Mouse (Mus musculus) lung, embryonic 15.5 days (tissue): ENCODE data around the gene Hoxc11. TPM values are rescaled to one million over a fixed set of nuclear protein-coding genes. Genes with fewer than 3 reads are reported as not detected.

Source experiments
- ATAC-seq: fragments of 200-750 bp; cut with Nextera tagmentation; 2 replicates; pipeline ENCODE4 v1.8.0; 2017; ENCODE audit warnings: moderate number of reproducible peaks, borderline replicate concordance; ENCODE audit not compliant: low FRiP score, low TSS enrichment; ENCODE audit errors: extremely low read depth
- H3K27ac ChIP-seq: fragments of 300-500 bp; sonication (generic); 2 replicates; pipeline ENCODE4 v1.5.1; 2015; ENCODE audit warnings: moderate library complexity, mild to moderate bottlenecking, inconsistent platforms
- H3K27me3 ChIP-seq: fragments of 300-500 bp; sonication (generic); 2 replicates; pipeline ENCODE4 v1.6.1; 2015; ENCODE audit warnings: inconsistent platforms
- H3K36me3 ChIP-seq: fragments of 300-500 bp; sonication (generic); 2 replicates; pipeline ENCODE4 v1.6.1; 2015; ENCODE audit warnings: inconsistent platforms
- H3K4me1 ChIP-seq: fragments of 300-500 bp; sonication (generic); 2 replicates; pipeline ENCODE4 v1.6.1; 2015; ENCODE audit warnings: inconsistent platforms
- H3K4me2 ChIP-seq: fragments of 300-500 bp; sonication (generic); 2 replicates; pipeline ENCODE4 v1.6.1; 2015; ENCODE audit warnings: inconsistent platforms, mild to moderate bottlenecking, moderate library complexity
- H3K4me3 ChIP-seq: fragments of 300-500 bp; sonication (generic); 2 replicates; pipeline ENCODE4 v1.5.1; 2015; ENCODE audit warnings: mild to moderate bottlenecking, inconsistent platforms
- H3K9ac ChIP-seq: fragments of 300-500 bp; sonication (generic); 2 replicates; pipeline ENCODE4 v1.6.1; 2015; ENCODE audit warnings: inconsistent platforms
- H3K9me3 ChIP-seq: fragments of 300-500 bp; sonication (generic); 2 replicates; pipeline ENCODE4 v1.6.1; 2016; ENCODE audit warnings: inconsistent platforms
- WGBS: fragments of 180-500 bp; shearing (Covaris S2); methylation state at CpG from one replicate; pipeline ENCODE4 v1.1.7; 2015; 5-methylcytosine and 5-hydroxymethylcytosine counted together
- polyA plus RNA-seq: library from polyadenylated mRNA; unstranded; fragments of >200 nt; fragmentation: Nextera tagmentation; extraction: Ambion mirVana; gene quantifications from 2 replicates; pipeline ENCODE4 v1.2.1, GENCODE M21; 2015

Gene Hoxc11
- polyA plus RNA-seq, 1 experiment from 2014 or later: not detected

DNA sequence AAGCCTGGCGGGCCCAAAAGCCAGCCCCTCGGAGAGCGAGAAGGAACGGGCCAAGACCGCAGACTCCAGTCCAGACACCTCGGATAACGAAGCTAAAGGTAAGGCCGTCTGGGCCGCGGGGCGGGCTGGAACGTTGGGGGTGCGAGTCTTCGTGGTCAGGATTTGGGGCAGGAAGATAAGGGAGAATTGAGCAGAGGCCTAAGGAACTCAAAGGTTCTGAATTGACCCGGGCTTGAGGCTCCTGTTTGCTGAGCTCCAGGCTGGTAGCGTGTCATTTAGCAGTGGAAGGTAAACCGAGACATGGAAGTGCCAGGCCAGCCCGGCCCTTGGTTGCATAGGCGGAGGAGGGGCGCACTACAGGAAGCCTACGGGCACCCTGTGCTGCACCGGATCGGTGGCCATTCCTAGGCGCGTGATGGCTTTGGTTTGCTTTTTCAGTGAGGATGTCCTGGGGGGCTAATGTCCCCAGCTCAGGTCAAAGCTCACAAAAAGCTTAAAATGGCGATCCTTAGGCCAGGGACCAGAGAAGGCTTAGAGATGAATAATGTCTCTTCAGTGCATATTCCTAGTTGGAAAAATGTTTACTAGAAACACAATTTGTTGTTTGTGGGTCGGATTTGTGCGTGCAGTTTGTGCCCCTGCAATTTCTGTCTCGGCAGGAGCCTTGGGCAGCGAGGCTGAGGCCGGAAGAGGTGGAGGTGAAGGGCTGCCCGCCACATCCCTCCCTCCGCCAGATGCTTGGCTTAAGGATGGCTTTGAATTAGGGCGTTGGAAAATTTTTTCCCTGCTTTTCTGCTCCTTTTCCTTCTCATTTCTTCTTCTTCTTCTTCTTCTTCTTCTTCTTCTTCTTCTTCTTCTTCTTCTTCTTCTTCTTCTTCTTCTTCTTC is 13.5 kb downstream of the Hoxc11 start:
- Histone ChIP-seq H3K36me3 (no peaks in the 10 kb centered on the region), H3K4me2 (no peak overlapping the region), H3K9ac (no peak overlapping the region), H3K27ac (no peak overlapping the region), H3K9me3 (no peaks in the 10 kb centered on the region), H3K27me3 (peaks cover 99% of the 10 kb centered on the region), H3K4me1 (0 out of 2 replicates have a peak, but pooled peaks cover 5% of the 10 kb centered on the region), H3K4me3 (no peak overlapping the region)
- WGBS: 3% methylated on average over 34 of the region's 34 CpGs
- ATAC-seq: no peak

DNA sequence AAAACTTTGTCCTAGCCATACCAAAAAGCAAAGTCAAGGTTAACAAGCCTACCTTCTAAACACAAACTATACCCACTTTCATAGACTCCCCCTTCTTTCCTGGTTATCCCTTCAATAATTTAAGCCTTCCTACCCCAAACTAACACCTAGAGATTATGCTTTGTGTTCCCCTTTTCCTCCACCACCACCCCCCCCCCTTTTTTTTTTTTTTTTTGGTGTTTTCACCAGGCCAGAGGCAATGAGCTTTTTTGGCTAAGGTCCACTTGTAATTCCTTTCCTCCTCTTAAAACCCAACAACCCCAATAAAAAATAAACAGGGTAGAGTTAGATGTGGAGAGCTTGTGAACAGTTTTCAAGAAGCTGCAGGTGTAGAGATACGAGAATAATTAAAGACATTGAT is 15.1 kb downstream of the Hoxc11 start:
- Histone ChIP-seq H3K36me3 (no peaks in the 10 kb centered on the region), H3K9me3 (no peaks in the 10 kb centered on the region), H3K27me3 (peaks cover 99% of the 10 kb centered on the region), H3K4me2 (no peak overlapping the region), H3K27ac (no peak overlapping the region), H3K4me1 (0 out of 2 replicates have a peak, but pooled peaks cover 5% of the 10 kb centered on the region), H3K9ac (no peak overlapping the region), H3K4me3 (no peak overlapping the region)
- WGBS: 39% methylated on average over 1 of the region's 1 CpGs
- ATAC-seq: no peak

DNA sequence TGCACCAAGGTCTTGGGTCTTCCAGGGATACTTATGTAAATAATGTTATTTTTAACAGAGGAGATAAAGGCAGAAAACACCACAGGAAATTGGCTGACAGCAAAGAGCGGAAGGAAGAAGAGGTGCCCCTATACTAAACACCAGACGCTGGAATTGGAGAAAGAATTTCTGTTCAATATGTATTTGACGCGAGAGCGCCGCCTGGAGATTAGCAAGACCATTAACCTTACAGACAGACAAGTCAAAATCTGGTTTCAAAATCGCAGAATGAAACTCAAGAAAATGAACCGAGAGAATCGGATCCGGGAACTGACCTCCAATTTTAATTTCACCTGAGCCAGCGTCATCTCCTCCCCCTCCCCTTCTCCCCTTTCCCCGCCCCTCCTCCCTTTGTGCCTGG is 16.5 kb downstream of the Hoxc11 start:
- Histone ChIP-seq H3K4me3 (no peak overlapping the region), H3K27ac (no peak overlapping the region), H3K27me3 (peaks cover 99% of the 10 kb centered on the region), H3K36me3 (no peaks in the 10 kb centered on the region), H3K9me3 (no peaks in the 10 kb centered on the region), H3K4me2 (no peak overlapping the region), H3K4me1 (0 out of 2 replicates have a peak, but pooled peaks cover 5% of the 10 kb centered on the region), H3K9ac (no peak overlapping the region)
- 3% methylated on average over 12 of the region's 12 CpGs for WGBS
- no peak for ATAC-seq

DNA sequence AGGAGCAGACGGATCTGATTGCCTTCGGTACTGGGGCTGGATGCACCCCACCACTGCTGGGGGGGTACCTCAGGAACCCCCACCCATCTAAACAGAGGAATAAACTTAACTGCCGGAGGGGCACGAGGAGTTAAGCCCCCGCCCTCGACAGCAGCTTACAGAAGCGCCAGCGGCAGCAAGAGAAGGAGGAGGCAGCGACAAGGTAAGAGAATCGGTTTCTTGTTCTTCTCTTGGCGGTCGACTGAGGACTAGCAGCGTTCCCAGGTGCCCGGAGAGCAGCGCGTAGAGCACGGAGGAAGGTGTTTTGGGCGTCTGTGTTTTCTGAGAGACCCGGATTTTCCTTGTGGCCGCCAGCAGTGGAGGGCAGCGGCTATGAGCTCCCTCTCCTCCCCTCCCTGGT is 18.0 kb downstream of the Hoxc11 start:
- Histone ChIP-seq H3K9ac (no peak overlapping the region), H3K4me2 (no peak overlapping the region), H3K36me3 (no peaks in the 10 kb centered on the region), H3K4me1 (peaks cover 2% of the 10 kb centered on the region; the same call in 1 of the 2 replicates), H3K9me3 (no peaks in the 10 kb centered on the region), H3K27me3 (peaks cover 99% of the 10 kb centered on the region), H3K27ac (no peak overlapping the region), H3K4me3 (no peak overlapping the region)
- WGBS: under 1% methylated on average over 21 of the region's 21 CpGs
- ATAC-seq: no peak

DNA sequence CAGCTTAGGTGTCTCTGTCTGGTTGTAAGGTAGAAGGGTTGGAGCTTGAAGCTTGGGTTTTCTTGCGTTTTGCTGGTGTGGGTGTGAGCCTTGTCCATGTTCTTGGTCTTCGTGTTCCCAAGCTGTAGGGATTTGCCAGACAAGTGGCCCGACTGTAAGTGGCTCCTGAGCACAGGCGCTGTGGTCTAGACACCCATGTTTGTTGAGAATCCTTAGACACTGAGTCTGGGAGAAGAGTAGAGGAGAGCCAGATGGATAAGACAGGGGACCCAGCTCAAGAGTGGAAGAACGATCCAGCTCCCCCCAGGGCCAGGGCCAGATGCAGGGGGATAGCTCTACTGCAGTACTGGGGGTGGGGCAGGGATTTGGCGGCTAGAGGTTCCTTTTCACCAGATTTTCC is 18.5 kb downstream of the Hoxc11 start:
- Histone ChIP-seq H3K27ac (no peak overlapping the region), H3K36me3 (no peaks in the 10 kb centered on the region), H3K9me3 (no peaks in the 10 kb centered on the region), H3K27me3 (peaks cover 99% of the 10 kb centered on the region), H3K4me2 (no peak overlapping the region), H3K9ac (no peak overlapping the region), H3K4me3 (no peak overlapping the region), H3K4me1 (peaks cover 4% of the 10 kb centered on the region; the same call in 1 of the 2 replicates)
- ATAC-seq: no peak
- 2% methylated on average over 6 of the region's 6 CpGs for WGBS

DNA sequence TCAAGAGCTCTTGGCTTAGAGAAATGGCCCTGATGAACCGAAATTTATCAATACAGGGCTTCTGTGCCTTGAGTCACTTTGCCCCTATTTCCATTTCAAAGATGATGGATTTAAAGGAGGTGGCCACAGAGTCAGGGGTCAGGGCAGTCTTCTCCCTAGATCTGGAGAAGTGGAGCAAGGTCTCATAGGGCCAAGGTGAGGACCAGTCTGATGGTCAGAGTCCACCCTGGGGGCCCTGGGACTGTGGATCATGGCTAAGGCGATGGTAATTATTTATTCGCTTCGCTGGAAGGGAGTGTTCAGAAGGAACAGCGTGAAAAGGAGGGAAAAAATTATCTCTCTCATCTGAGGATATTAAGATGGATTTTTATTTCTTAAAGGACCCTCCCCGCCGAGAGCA is 20.8 kb downstream of the Hoxc11 start:
- Histone ChIP-seq H3K36me3 (no peaks in the 10 kb centered on the region), H3K27ac (no peak overlapping the region), H3K4me1 (peaks cover 4% of the 10 kb centered on the region; the same call in 1 of the 2 replicates), H3K9ac (no peak overlapping the region), H3K9me3 (no peaks in the 10 kb centered on the region), H3K4me2 (no peak overlapping the region), H3K27me3 (peaks cover 100% of the 10 kb centered on the region), H3K4me3 (no peak overlapping the region)
- 4% methylated on average over 7 of the region's 7 CpGs for WGBS
- no peak for ATAC-seq

DNA sequence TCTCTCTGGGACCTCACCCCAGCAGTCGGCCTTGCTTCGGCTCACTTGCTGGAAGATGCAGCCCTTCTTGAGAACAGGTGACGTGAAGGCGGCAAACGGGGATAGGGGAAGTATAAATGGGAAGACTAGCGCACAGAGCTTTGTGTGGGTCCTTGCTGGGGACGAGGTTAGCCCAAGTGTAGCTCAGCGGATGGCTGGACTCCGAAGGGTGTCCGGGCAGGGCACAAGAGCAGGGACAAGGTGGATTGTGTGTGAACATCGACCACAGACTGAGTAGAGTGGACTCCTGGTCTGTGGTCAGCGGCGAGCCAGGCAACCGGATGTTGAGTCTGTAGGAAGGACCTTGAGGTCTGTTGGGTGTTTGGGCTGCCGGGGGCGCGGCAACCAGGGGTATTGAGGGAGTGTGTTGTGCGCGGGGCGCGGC is 21.5 kb downstream of the Hoxc11 start:
- WGBS: under 1% methylated on average over 21 of the region's 21 CpGs
- no peak overlapping the region for H3K4me2 ChIP-seq
- peaks cover 100% of the 10 kb centered on the region for H3K27me3 ChIP-seq
- H3K4me1 ChIP-seq: peaks cover 4% of the 10 kb centered on the region; the same call in 1 of the 2 replicates
- no peak overlapping the region for H3K4me3 ChIP-seq
- no peaks in the 10 kb centered on the region for H3K36me3 ChIP-seq
- no peak for ATAC-seq
- no peak overlapping the region for H3K27ac ChIP-seq
- no peak overlapping the region for H3K9ac ChIP-seq
- H3K9me3 ChIP-seq: no peaks in the 10 kb centered on the region

DNA sequence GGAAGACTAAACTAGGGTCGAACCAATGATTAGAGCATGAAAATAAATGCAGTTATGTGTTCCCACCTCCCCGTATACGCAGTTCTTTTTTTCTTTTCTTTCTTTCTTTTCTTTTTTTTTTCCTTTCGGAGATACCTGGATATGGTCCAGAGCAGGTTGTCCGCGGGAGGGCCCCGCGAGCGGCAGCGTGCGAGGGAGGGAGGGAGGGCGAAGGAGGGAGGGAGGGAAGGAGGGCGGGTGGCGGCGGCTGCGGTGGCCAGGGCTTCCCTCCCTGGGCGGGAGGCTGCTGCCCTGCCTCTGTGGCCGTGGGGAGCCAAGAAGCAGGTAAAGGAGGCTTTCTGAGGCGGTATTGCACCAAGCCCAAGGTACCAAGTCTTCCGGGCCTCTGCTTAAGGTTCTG is 21.9 kb downstream of the Hoxc11 start, which contains the start of gene Hoxc9:
Gene Hoxc9 (plus strand): TSS at position 269 of the 400 bp plus-strand sequence.
- Histone ChIP-seq H3K9me3 (no peaks in the 10 kb centered on the region), H3K4me1 (peaks cover 4% of the 10 kb centered on the region; the same call in 1 of the 2 replicates), H3K36me3 (no peaks in the 10 kb centered on the region), H3K4me3 (0 out of 2 replicates have a peak within 1 kb of the TSS, but pooled peaks have one; percentile 8), H3K9ac (no peak within 1 kb of the TSS), H3K27ac (no peak within 1 kb of the TSS), H3K27me3 (peaks cover 100% of the 10 kb centered on the region), H3K4me2 (peak within 1 kb of the TSS; percentile 14; the same call in 1 of the 2 replicates)
- 3% methylated on average over 8 of the region's 20 CpGs for WGBS
- ATAC-seq: no peak

DNA sequence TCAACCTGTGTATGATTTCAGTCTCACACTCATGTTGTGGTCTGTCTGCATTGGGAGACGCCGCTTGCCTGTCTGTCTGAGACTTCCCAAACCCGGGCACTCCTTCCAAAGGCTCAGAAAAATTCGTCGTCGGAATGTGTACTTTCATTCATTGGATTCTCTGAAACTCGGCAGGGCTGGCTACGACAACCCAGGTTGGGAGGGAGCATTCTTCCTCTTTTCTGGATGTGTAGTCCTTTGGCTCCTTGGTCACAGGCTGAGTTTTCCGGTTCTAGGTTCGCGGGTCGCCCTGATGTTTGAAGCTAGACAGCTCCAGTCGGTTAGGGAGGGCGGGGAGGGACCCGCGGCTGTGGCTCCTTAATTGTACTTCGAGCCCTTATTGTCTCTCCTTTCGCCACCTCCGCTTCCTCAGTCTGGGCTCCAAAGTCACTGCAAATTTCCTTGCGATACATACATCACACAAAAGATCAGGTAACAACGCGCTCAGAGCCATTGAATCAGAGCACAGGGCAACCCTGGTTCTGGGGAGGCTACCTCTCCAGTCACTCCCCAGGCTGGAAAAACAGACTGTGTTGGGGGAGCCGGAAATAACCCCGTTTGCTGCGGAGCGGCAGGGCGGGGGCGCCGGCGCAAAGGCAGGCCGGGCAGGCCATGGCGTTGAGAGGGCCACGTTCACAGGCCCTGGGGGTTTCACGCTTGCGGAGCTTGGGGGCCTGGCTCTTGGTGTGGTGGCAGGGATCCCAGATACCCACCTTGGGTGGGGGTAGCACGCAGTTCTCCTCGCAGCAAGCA is 22.6 kb downstream of the Hoxc11 start:
- 0 out of 2 replicates have a peak overlapping the region, but pooled peaks have one; percentile 8 for H3K4me3 ChIP-seq
- H3K9ac ChIP-seq: no peak overlapping the region
- no peak overlapping the region for H3K27ac ChIP-seq
- H3K27me3 ChIP-seq: peaks cover 100% of the 10 kb centered on the region
- H3K9me3 ChIP-seq: no peaks in the 10 kb centered on the region
- H3K4me2 ChIP-seq: peak overlapping the region; percentile 14; the same call in 1 of the 2 replicates
- H3K36me3 ChIP-seq: no peaks in the 10 kb centered on the region
- 1% methylated on average over 37 of the region's 37 CpGs for WGBS
- peaks cover 10% of the 10 kb centered on the region for H3K4me1 ChIP-seq
- ATAC-seq: no peak

DNA sequence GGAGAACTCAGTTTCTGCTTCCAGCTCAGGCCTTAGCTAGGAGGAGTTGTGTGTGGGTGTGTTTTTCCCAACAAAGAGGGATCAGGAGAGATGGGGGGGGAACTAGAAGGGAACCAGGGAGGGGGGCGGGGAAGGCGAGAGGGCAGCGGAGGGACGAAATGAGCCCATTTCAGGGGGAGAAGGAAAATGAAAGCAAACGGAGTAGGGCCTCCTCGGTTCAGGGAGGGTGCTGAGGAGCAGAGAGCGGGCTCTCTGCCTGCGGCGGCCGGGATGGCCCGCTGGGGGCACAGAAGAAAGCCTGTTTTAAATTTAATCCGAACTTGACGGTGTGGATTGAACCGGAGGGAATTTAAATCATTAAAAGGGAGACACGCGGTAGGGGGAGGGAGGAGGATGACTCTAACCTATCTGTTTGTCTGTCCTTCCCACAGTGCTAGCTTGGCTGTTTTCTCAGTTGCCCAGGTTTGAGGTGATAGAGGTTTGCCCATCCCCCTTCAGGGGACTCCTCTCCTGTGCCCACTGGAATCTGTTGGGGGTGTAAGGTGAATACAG is 23.3 kb downstream of the Hoxc11 start:
- 2% methylated on average over 16 of the region's 16 CpGs for WGBS
- H3K4me2 ChIP-seq: peak overlapping the region; percentile 14; the same call in 1 of the 2 replicates
- H3K27me3 ChIP-seq: peaks cover 100% of the 10 kb centered on the region
- no peak overlapping the region for H3K9ac ChIP-seq
- no peaks in the 10 kb centered on the region for H3K36me3 ChIP-seq
- 0 out of 2 replicates have a peak overlapping the region, but pooled peaks have one; percentile 8 for H3K4me3 ChIP-seq
- ATAC-seq: no peak
- no peak overlapping the region for H3K27ac ChIP-seq
- H3K4me1 ChIP-seq: peaks cover 11% of the 10 kb centered on the region
- H3K9me3 ChIP-seq: no peaks in the 10 kb centered on the region

DNA sequence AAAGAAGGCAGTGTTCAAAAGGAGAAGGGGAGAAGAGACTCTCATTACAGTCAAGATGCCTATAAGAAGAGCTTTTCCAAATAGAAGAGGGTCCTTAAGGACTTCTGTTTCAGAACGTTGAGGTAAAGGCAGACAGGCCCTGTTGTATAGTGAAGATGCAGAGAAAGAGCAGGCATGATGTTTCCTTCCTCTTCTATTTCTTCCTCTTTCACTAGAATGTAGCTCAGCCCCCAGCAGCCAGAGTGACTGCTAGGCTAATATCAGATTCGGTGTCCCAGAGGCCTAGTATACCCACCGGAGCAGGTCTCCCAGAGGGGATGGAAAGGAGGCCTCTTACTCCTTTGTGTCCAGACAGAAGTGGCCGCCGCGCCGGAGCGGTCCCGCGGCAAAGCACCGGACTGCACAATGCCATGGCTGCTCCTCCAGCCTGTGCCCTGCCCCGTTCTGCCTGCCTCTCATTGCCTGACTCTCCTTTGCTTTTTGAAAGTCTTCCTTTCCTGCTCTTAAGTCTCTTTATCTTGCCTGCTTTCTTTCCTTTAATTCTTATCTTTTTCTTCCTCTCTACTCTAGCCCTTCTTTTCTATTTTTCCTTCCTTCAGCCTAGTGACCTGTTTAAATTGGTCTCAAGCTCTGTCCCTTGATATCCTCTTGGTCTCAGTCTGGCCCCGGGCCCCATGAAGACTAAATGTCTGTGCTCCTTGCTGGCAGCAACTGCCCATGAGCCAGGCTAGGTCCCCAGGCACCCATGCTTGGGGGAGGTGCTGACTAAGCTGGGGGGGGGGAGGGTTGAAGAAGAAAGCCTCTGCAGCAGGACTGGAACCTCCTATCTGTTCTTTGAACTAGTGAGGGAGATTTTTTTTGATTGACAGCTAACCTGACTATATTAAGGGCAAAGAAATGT is 24.6 kb downstream of the Hoxc11 start:
- Histone ChIP-seq H3K4me1 (peaks cover 11% of the 10 kb centered on the region), H3K36me3 (no peaks in the 10 kb centered on the region), H3K27ac (no peak overlapping the region), H3K9me3 (no peaks in the 10 kb centered on the region), H3K9ac (no peak overlapping the region), H3K27me3 (peaks cover 100% of the 10 kb centered on the region), H3K4me3 (no peak overlapping the region), H3K4me2 (no peak overlapping the region)
- whole genome bisulfite sequencing: 2% methylated on average over 13 of the region's 13 CpGs
- no peak for ATAC-seq
